Mouse (Mus musculus): Measurements from ENCODE around the gene Rgs7.

- no peak for TF ChIP-seq POLR2A (IDR thresholded peaks at IDR 0.05; ENCODE audit: borderline replicate concordance, extremely low read depth, low read depth, low read length)
- no peak for TF ChIP-seq CTCF (IDR thresholded peaks at IDR 0.05; ENCODE audit: insufficient read depth, low read length)
These were observed 373.3 kb downstream of the Rgs7 start for GRCm38 (mm10) chr1:175118904-175119555.

Measured in lung, adult 2 months (tissue).